ENCODE assay signal across 12 mouse cellular contexts in the genomic region with DNA sequence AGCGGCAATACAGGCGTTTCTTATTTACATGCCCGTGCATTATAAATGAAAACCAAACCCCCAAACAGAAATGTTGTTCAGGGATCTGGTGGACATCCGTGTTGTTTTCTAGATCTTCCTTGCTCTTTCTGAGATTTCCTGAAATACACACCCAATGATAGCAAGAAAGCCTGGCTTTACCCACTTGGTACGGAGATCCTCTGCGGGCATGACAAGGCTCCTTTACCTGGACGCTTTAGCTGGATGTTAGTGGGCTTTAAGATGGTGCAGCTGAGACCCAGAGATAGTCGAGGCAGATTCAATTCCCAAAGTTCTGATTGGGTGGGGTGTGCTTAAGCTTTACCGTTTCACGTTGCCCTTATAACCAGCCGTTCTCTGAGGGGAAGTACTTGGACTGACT. TPM values are rescaled to one million over a fixed set of nuclear protein-coding genes. Genes with fewer than 3 reads are reported as not detected.
DNase-seq lines count a peak whose midpoint lies in the region; ATAC-seq and TF ChIP-seq lines count a peak whose summit lies in the region.
"Had no signal": no experiment of that assay in that cellular context is flagged by ENCODE, and none has a peak within 500 bp of the region (broad histone marks: within the 10 kb centered on the region; RNA-seq: fewer than 3 reads in every experiment).

No protein-coding gene starts in this region.

- H3K27ac ChIP-seq in cerebellum, adult 2 months (ENCODE audit: insufficient read depth, low read length) = peak overlapping the region; percentile 30; the same call in 1 of the 2 replicates
- H3K27ac ChIP-seq in kidney, embryonic 15.5 days = peak overlapping the region; percentile 84
- no peak overlapping the region for H3K27ac ChIP-seq in embryonic facial prominence, embryonic 11.5 days (replicated peaks; ENCODE audit: low read depth, low read length)
- H3K27ac ChIP-seq in liver, embryonic 12.5 days = no peak overlapping the region
- H3K27ac ChIP-seq in forebrain, embryonic 15.5 days (replicated peaks) = no peak overlapping the region
- H3K27ac ChIP-seq: hindbrain, embryonic 13.5 days had no signal

- H3K4me3 ChIP-seq in cerebellum, adult 2 months (replicated peaks; ENCODE audit: insufficient read depth, low read depth, low read length) = no peak overlapping the region
- peak overlapping the region; percentile 39 for H3K4me3 ChIP-seq in kidney, embryonic 15.5 days (replicated peaks)
- 0 out of 2 replicates have a peak overlapping the region, but pooled peaks have one; percentile 5 for H3K4me3 ChIP-seq in embryonic facial prominence, embryonic 11.5 days (ENCODE audit: low read depth, low read length)
- H3K4me3 ChIP-seq in liver, embryonic 12.5 days = peak overlapping the region; percentile 11
- no peak overlapping the region for H3K4me3 ChIP-seq in forebrain, embryonic 15.5 days
- H3K4me3 ChIP-seq: megakaryocyte, embryonic 14.5 days had no signal

- H3K4me1 ChIP-seq in cerebellum, adult 2 months (ENCODE audit: control insufficient read depth, insufficient read depth, low read length) = no peaks in the 10 kb centered on the region
- H3K4me1 ChIP-seq in kidney, embryonic 15.5 days = peaks cover 59% of the 10 kb centered on the region
- no peaks in the 10 kb centered on the region for H3K4me1 ChIP-seq in embryonic facial prominence, embryonic 11.5 days (ENCODE audit: control insufficient read depth, insufficient read depth, low read length)
- peaks cover 5% of the 10 kb centered on the region for H3K4me1 ChIP-seq in liver, embryonic 12.5 days
- H3K4me1 ChIP-seq in forebrain, embryonic 15.5 days = peaks cover 5% of the 10 kb centered on the region; the same call in 1 of the 2 replicates
- H3K4me1 ChIP-seq: megakaryocyte, embryonic 14.5 days had no signal

- no peaks in the 10 kb centered on the region for H3K36me3 ChIP-seq in kidney, embryonic 15.5 days
- H3K36me3 ChIP-seq in embryonic facial prominence, embryonic 11.5 days (replicated peaks; ENCODE audit: control insufficient read depth, insufficient read depth, low read depth, low read length) = no peaks in the 10 kb centered on the region
- no peaks in the 10 kb centered on the region for H3K36me3 ChIP-seq in liver, embryonic 12.5 days
- no peaks in the 10 kb centered on the region for H3K36me3 ChIP-seq in forebrain, embryonic 15.5 days
- H3K36me3 ChIP-seq: hindbrain, embryonic 13.5 days had no signal

- no peaks in the 10 kb centered on the region for H3K27me3 ChIP-seq in cerebellum, adult 2 months (ENCODE audit: control insufficient read depth, insufficient read depth, low read length)
- no peaks in the 10 kb centered on the region for H3K27me3 ChIP-seq in kidney, embryonic 15.5 days
- H3K27me3 ChIP-seq in embryonic facial prominence, embryonic 11.5 days (ENCODE audit: control insufficient read depth, insufficient read depth, low read length) = no peaks in the 10 kb centered on the region
- H3K27me3 ChIP-seq in liver, embryonic 12.5 days (replicated peaks) = peaks cover 82% of the 10 kb centered on the region
- H3K27me3 ChIP-seq in forebrain, embryonic 15.5 days = no peaks in the 10 kb centered on the region
- H3K27me3 ChIP-seq: hindbrain, embryonic 13.5 days had no signal

- no peaks in the 10 kb centered on the region for H3K9me3 ChIP-seq in kidney, embryonic 15.5 days (replicated peaks)
- no peaks in the 10 kb centered on the region for H3K9me3 ChIP-seq in embryonic facial prominence, embryonic 11.5 days (replicated peaks; ENCODE audit: control insufficient read depth, low read length)
- H3K9me3 ChIP-seq in liver, embryonic 12.5 days (replicated peaks) = no peaks in the 10 kb centered on the region
- H3K9me3 ChIP-seq in forebrain, embryonic 15.5 days = no peaks in the 10 kb centered on the region
- H3K9me3 ChIP-seq: hindbrain, embryonic 13.5 days had no signal

- no peak for ATAC-seq in kidney, embryonic 15.5 days (replicated peaks; ENCODE audit: low FRiP score)
- ATAC-seq in embryonic facial prominence, embryonic 11.5 days (replicated peaks; ENCODE audit: insufficient number of reproducible peaks, low FRiP score, low TSS enrichment, low read depth) = no peak
- ATAC-seq in liver, embryonic 12.5 days = no peak
- no peak for ATAC-seq in forebrain, embryonic 15.5 days (replicated peaks)

- H3K4me2 ChIP-seq in kidney, embryonic 15.5 days = peak overlapping the region; percentile 55
- H3K4me2 ChIP-seq in embryonic facial prominence, embryonic 11.5 days (ENCODE audit: low read depth, low read length) = no peak overlapping the region
- no peak overlapping the region for H3K4me2 ChIP-seq in liver, embryonic 12.5 days
- no peak overlapping the region for H3K4me2 ChIP-seq in forebrain, embryonic 15.5 days (replicated peaks)
- H3K4me2 ChIP-seq: hindbrain, embryonic 13.5 days had no signal

- H3K9ac ChIP-seq in kidney, embryonic 15.5 days = no peak overlapping the region
- H3K9ac ChIP-seq in embryonic facial prominence, embryonic 11.5 days (replicated peaks; ENCODE audit: low read length) = no peak overlapping the region
- no peak overlapping the region for H3K9ac ChIP-seq in liver, embryonic 12.5 days
- H3K9ac ChIP-seq in forebrain, embryonic 15.5 days (replicated peaks) = no peak overlapping the region
- H3K9ac ChIP-seq: hindbrain, embryonic 13.5 days had no signal

- no peak for TF ChIP-seq CTCF in cerebellum, adult 2 months (IDR thresholded peaks at IDR 0.05; ENCODE audit: borderline replicate concordance, insufficient read depth, low read depth, low read length)

- no peak for DNase-seq in cerebellum, adult 2 months
- no peak for DNase-seq in cerebellum, adult 9-11 months
- no peak for DNase-seq in kidney, postnatal 10 days
- DNase-seq in embryonic facial prominence, embryonic 11.5 days (ENCODE audit: low spot score) = no peak
- DNase-seq in left cerebral cortex, postnatal 4 days = no peak
- DNase-seq: layer of hippocampus, adult 9-11 months; thymus, postnatal 36 days had no signal

- intact Hi-C loops in left cerebral cortex, postnatal 4 days (cut with DNase I) = no loop called here

- 85% methylated on average over 11 of the region's 11 CpGs for WGBS in cerebellum, adult 2 months
- 72% methylated on average over 11 of the region's 11 CpGs for WGBS in kidney, embryonic 15.5 days
- WGBS in embryonic facial prominence, embryonic 11.5 days = 84% methylated on average over 11 of the region's 11 CpGs
- 47% methylated on average over 11 of the region's 11 CpGs for WGBS in liver, embryonic 12.5 days (ENCODE audit: insufficient replicate concordance)
- WGBS in forebrain, embryonic 15.5 days = 83% methylated on average over 11 of the region's 11 CpGs

- TF ChIP-seq POLR2A in cerebellum, adult 2 months (IDR thresholded peaks at IDR 0.05; ENCODE audit: borderline replicate concordance, insufficient read depth, low read length) = no peak

RNA-seq across cellular contexts. Expression of a gene that starts 0.8 kb away (rescaled TPM):
- 17.8 and 19.0 TPM in 2 replicates for polyA plus RNA-seq in cerebellum, adult 2 months (2012; rRNA removed)
- 21.6 and 21.8 TPM in 2 replicates for polyA plus RNA-seq in kidney, embryonic 15.5 days (2015; fragmentation: Nextera tagmentation; extraction: Ambion mirVana)
- polyA plus RNA-seq in embryonic facial prominence, embryonic 11.5 days (2014; fragmentation: Nextera tagmentation; extraction: Ambion mirVana) = 8.2 and 8.5 TPM in 2 replicates
- 5.9 and 6.5 TPM in 2 replicates for polyA plus RNA-seq in liver, embryonic 12.5 days (2016; fragmentation: Nextera tagmentation; extraction: Ambion mirVana)
- 10 to 100 TPM; 24.0 to 27.2 TPM for total RNA-seq in left cerebral cortex, postnatal 4 days (2021)
- 6.3 and 6.5 TPM in 2 replicates for polyA plus RNA-seq in forebrain, embryonic 15.5 days (2015; fragmentation: Nextera tagmentation; extraction: Ambion mirVana)

Comparison
In these comparisons a context has a peak if more than half of its experiments do, and no peak if none do; other contexts are left out.
1. H3K27ac ChIP-seq: peak in cerebellum, adult 2 months (single experiment) and kidney, embryonic 15.5 days (single experiment); none in embryonic facial prominence, embryonic 11.5 days (single experiment), liver, embryonic 12.5 days (single experiment) and forebrain, embryonic 15.5 days (single experiment).
2. H3K4me3 ChIP-seq: peak in kidney, embryonic 15.5 days (single experiment), embryonic facial prominence, embryonic 11.5 days (single experiment) and liver, embryonic 12.5 days (single experiment); none in cerebellum, adult 2 months (single experiment) and forebrain, embryonic 15.5 days (single experiment).